Mouse (Mus musculus) cerebellum, adult 9-11 months (tissue): ENCODE data around the gene Zfp30.

Source experiments
- DNase-seq: peaks from one replicate; pipeline ENCODE4 v3.0.0; 2022

Zfp30 gene

GRCm38 (mm10) chr7:29836816-29837215, 53.0 kb downstream of the Zfp30 start:
- no peak for DNase-seq

DNA sequence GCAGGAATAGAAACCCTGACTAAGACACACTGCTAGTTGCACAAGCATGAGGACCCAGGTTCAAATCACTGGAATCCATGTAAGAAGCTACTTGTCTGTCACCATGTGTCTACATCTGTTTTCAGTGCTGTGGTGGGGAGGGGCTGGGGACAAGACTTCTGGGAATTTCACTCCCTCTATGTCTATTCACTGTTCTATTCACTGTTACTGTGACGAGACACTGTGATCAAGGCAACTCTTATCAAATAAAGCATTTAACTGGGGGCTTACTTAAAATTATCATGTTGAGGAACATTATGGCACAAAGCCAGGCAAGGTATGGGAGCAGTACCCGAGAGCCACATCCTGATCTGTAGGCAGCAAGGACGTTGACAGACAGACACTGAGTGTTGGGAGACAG, 55.5 kb downstream of the Zfp30 start:
- no peak for DNase-seq

- DNase-seq = no peak
Measured at GRCm38 (mm10) chr7:29842105-29842504, 58.3 kb downstream of the Zfp30 start.
